Mouse (Mus musculus): ENCODE results near the gene Usp6nl.

DNA sequence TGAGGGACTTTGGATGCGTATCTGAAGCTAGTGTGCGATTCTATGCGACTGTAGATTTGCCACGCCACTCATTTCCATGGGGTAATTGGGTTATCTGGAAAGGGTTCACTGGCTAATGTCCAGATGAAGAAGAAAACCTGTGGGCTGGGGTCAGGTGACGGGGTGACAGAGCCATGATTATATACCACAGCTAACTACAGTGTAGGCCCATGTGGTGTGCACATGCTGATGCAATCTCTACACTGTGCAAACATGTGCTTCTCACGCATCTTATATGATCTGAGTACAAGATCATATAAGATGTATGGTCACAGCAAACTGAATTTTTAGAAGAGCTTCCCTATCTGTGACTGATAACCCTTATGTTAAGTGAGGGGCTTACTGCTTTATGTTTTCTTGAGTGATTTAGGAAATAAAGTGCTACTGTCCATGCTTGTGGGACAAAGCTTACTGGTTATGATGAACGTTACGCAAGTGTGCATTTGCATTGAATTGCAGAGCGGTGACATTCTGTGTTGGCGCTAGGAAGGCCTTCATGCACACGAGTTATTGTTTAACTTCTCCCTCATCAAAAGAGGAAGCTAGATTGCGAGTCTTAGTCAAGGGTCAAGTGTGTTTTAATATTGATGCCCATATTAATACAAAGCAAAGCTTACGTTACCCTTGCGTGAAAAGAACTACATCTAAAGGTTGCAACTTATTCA lies 12.7 kb downstream of the Usp6nl start:
- no peak for TF ChIP-seq GATA1 (IDR thresholded peaks at IDR 0.05; ENCODE audit: low read length)
- no peak for TF ChIP-seq TAL1 (IDR thresholded peaks at IDR 0.05; ENCODE audit: low read length)

Measured in erythroblast, embryonic 14.5 days (primary cell).